Mouse (Mus musculus) ES-E14 (cell line): ENCODE measurements around the gene Nrip2.

Experiments
- CHD2 ChIP-seq: IDR thresholded peaks from 2 replicates; pipeline ENCODE4 v1.6.1; 2014; ENCODE audit warnings: mild to moderate bottlenecking, low read depth, low read length, inconsistent platforms
- HCFC1 ChIP-seq: IDR thresholded peaks from 2 replicates; pipeline ENCODE4 v1.6.1; 2012; ENCODE audit warnings: low read length, inconsistent platforms, borderline replicate concordance; ENCODE audit not compliant: insufficient read depth
- MAFK ChIP-seq: IDR thresholded peaks from 2 replicates; pipeline ENCODE4 v1.6.1; 2014; ENCODE audit warnings: mild to moderate bottlenecking, low read depth, low read length, inconsistent platforms; ENCODE audit not compliant: insufficient read depth
- ZC3H11A ChIP-seq: IDR thresholded peaks from 2 replicates; pipeline ENCODE4 v1.6.1; 2012; ENCODE audit warnings: low read depth, mild to moderate bottlenecking, inconsistent platforms, low read length, borderline replicate concordance
- ZNF384 ChIP-seq: IDR thresholded peaks from 2 replicates; pipeline ENCODE4 v1.6.1; 2012; ENCODE audit warnings: low read depth, low read length, inconsistent platforms

GRCm38 (mm10) chr6:128464996-128465395 is 65.9 kb downstream of the Nrip2 start:
- TF ChIP-seq ZC3H11A = no peak
- TF ChIP-seq MAFK = no peak
- TF ChIP-seq HCFC1 = no peak
- TF ChIP-seq ZNF384 = no peak
- no peak for TF ChIP-seq CHD2
